Mouse (Mus musculus) left cerebral cortex, adult 8-10 months (tissue): ENCODE measurements around the gene Trp53rkb. TPM values are rescaled to one million over a fixed set of nuclear protein-coding genes. Genes with fewer than 3 reads are reported as not detected.
"Not testable (repeated sequence)": the region's sequence is repeated elsewhere in the genome, so short reads cannot be mapped to it uniquely, and the experiment has no call there.

ENCODE experiments used
- DNase-seq, 2 experiments: peaks; one replicate each; pipeline ENCODE4 v3.0.0; 2022; ENCODE audit warnings: low spot score in 2 of 2
- total RNA-seq, 4 experiments: library from RNA; stranded (reverse); gene quantifications; 2 replicates each; pipeline ENCODE4 v1.2.4; 2022

Gene Trp53rkb
- total RNA-seq: 1 to 10 TPM; 4.4 to 8.1 (median 6.1) TPM

DNA sequence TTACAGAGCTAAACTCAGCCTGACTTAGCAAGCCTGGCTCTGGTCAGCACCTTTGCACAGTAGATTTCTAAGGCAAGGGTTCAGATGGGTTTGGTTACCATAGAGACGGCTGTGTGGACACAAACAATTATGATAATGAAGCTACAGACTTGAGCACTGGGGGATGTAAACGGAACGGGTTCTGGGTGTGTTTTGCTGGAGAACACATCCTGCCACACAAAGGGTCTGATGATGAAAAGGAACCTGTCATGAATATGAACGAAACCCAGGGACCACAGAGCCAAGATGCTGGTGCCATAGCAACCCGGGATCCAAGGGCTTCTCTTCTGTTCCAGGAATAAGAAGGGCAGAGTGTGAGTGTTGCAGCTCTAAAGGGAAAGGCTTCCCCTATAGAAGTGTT lies at the start of gene Trp53rkb:
Gene Trp53rkb (plus strand): TSS at position 177 of the 400 bp plus-strand sequence.
- no peak for DNase-seq

GRCm38 (mm10) chr2:166743504-166743903 lies 48.8 kb upstream of the Trp53rkb start:
- no peak for DNase-seq

- DNase-seq: no peak
Observed at GRCm38 (mm10) chr2:166744433-166744832, 47.9 kb upstream of the Trp53rkb start.

DNA sequence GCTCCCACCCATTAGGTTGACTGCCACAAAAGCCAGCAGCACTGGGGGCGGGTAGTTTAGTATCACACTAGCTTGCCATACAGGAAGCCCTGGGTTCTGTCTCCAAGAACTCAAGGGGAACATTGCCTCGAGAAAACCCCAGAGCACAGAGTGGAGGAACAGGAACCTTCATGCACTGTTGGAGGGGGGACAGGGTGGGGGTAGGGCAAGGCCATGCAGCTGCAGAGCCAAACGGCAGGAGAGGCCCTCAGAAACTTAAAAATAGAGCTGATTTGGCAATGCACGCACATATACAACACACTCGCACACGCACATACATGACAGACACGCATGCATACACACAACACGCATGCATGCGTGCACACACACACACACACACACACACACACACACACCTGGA lies 46.5 kb upstream of the Trp53rkb start:
- no peak for DNase-seq

GRCm38 (mm10) chr2:166746261-166746913 lies 45.9 kb upstream of the Trp53rkb start:
- DNase-seq: not testable (repeated sequence)

DNA sequence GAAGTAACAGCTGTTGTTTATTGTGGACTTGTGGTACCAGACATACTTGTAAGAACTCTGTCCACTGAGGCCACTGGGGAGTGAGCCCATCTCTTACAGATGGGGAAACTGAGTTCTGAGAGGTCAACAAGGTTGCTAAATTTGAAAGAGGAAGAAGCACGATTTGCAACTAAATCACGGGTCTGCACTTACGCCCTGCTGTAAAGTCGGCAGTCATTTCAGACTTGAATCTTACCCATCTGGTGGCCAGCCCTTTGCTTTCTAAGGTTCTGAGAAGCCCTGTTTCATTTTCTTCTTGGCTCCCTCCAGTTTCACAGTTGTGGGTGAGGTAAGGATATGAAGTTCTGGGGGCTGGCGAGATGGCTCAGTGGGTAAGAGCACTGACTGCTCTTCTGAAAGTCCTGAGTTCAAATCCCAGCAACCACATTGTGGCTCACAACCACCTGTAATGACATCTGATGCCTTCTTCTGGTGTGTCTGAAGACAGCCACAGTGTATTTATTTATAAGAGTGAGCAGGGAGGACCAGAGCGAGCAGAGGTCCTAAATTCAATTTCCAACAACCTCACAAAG lies 41.6 kb upstream of the Trp53rkb start:
- no peak for DNase-seq

- DNase-seq: no peak
Observed at GRCm38 (mm10) chr2:166754194-166754593, 38.1 kb upstream of the Trp53rkb start.

DNA sequence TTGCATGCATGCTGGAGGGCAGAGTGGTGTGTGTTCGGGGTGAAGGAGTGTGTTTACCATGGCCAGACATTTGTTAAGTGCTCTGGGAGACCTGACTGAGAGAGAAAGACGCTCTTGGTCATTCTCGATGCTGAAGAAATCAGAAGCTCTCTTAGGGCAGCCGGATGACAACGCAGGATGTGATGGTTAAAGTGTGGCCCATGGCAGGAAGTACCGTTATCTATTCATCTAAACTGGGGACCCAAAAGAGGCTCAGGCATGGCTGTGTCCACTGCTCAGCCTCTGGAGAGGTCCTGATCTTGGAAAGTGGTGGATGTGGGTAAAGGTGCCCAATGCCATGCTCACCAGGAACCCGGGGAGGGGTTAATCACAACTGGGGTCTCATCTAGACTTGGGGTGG lies 37.6 kb upstream of the Trp53rkb start:
- DNase-seq: no peak

DNA sequence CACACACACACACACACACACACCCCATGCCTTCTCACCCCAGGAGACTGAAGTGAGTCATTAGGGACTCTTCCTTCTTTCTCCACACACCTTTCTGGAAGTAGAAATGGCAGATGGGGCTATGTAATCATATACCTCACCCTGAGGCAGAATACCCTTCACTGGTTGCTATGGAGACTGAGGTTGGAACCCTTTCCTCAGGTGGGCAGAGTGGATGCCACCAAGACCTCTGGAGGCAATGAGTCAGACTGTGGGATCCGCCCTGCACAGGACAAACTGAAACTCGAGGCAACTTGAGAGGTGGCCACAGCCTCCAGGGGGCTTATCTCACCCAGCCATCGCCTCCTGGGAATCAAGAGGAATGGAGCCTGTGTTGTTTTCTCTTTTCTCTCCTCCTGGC lies 34.4 kb upstream of the Trp53rkb start:
- no peak for DNase-seq

- no peak for DNase-seq
Observed at GRCm38 (mm10) chr2:166764051-166764450, 28.3 kb upstream of the Trp53rkb start.

DNA sequence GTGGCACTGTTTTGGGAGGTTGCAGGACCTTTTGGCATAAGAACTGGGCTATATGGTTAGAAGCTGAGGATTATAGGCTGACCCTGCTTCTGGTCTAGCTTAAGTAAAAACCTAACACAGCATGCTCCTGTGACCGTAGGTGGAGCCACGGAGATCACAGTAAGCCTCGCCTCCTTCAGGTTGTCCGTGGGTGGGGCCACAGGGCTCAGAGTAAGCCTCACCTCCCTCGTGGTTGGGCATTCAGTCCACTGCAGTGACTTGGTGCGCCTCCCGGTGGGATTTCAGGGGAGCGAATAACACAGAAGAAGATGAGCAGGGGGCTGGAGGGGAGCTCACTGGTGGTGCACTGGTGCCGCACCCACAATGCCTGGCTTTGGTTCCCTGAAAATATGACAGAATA lies 24.7 kb upstream of the Trp53rkb start:
- DNase-seq: no peak

DNA sequence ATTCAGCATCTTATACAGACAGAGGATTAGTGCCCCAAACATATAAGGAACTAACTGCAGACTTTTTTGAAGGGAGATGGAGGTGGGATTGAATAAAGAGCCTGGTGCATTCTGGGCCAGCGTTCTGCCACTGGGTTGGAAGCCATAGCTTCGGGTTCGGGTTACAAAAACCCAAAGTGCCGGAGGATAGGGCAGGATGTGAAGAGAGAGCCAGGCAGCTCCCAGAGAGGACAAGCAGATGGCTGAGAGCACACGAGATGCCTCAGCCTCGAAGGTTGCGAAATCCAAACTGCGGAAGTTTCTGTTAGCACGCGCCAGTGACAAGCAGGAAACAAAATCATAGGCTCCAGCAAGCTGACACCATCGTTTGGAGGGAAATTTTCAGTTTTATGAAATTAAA lies 20.9 kb upstream of the Trp53rkb start:
- DNase-seq: no peak

GRCm38 (mm10) chr2:166773587-166773986 lies 18.7 kb upstream of the Trp53rkb start:
- no peak for DNase-seq

DNA sequence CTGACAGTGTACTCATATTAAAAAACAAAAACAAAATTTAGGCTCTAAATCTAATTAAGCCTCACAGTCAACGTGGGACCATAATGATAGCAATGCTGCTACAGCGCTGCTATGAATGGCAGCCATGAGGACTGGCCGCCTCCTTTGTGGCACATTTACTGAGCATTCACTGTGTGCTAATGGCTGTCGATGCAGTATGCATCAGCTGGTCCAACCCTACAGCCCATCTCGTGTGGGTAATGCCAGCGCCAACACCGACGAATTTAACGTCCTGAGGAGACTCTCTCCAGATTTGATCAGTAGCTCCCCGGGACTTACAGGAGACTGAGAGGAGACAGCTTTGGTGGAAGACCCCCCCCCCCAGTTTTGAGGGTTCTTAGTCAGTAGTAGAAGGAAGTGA lies 18.1 kb upstream of the Trp53rkb start:
- DNase-seq: no peak

DNA sequence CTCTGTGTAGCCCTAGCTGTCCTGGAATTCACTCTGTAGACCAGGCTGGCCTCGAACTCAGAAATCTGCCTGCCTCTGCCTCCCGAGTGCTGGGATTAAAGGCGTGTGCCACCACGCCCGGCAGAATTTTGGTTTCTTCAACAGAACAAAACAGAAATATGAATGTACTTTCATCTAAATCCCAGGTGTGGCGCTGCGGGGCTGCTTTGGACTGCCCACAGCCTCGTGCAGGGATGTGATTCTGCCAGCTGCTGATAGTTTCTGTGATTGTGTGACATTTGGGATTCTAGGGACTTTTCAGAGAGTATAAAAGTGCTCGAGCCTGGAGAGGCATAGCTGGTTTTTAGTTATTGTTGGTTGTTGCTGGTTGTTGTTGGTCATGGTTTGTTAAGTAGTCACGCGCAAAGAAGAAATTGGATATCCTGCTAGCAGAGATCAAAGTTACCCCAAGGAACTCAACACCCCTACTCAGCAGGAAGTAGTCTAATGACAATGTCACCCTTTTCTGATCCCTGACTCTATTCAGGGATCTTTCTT lies 16.9 kb upstream of the Trp53rkb start:
- no peak for DNase-seq

GRCm38 (mm10) chr2:166776272-166776671 lies 16.1 kb upstream of the Trp53rkb start:
- DNase-seq: no peak

- no peak for DNase-seq
Observed at GRCm38 (mm10) chr2:166779956-166780355, 12.4 kb upstream of the Trp53rkb start.

GRCm38 (mm10) chr2:166780980-166781578 lies 11.3 kb upstream of the Trp53rkb start:
- DNase-seq: peak in 1 of 2 experiments; percentile 80

- no peak for DNase-seq
Observed at GRCm38 (mm10) chr2:166784376-166784775, 8.0 kb upstream of the Trp53rkb start.

GRCm38 (mm10) chr2:166786353-166787004 lies 5.9 kb upstream of the Trp53rkb start:
- DNase-seq: peak; percentile 89 to 94

- no peak for DNase-seq
Observed at GRCm38 (mm10) chr2:166791738-166792137, 593 bp upstream of the Trp53rkb start.
